Mouse (Mus musculus): ENCODE data around the gene Adgrv1.

GRCm38 (mm10) chr13:81110479-81110878, 522.5 kb downstream of the Adgrv1 start:
- TF ChIP-seq EP300 (IDR thresholded peaks at IDR 0.05; ENCODE audit: low read depth) (no peak), CTCF (IDR thresholded peaks at IDR 0.05; ENCODE audit: low read depth) (no peak)

Data from liver, postnatal 0 days (tissue).